Mouse (Mus musculus): ENCODE results near the gene Pitpnm3. TPM values are rescaled to one million over a fixed set of nuclear protein-coding genes. Genes with fewer than 3 reads are reported as not detected.

Gene Pitpnm3
- polyA plus RNA-seq, 1 experiment from 2014 or later, result 0.35 TPM

DNA sequence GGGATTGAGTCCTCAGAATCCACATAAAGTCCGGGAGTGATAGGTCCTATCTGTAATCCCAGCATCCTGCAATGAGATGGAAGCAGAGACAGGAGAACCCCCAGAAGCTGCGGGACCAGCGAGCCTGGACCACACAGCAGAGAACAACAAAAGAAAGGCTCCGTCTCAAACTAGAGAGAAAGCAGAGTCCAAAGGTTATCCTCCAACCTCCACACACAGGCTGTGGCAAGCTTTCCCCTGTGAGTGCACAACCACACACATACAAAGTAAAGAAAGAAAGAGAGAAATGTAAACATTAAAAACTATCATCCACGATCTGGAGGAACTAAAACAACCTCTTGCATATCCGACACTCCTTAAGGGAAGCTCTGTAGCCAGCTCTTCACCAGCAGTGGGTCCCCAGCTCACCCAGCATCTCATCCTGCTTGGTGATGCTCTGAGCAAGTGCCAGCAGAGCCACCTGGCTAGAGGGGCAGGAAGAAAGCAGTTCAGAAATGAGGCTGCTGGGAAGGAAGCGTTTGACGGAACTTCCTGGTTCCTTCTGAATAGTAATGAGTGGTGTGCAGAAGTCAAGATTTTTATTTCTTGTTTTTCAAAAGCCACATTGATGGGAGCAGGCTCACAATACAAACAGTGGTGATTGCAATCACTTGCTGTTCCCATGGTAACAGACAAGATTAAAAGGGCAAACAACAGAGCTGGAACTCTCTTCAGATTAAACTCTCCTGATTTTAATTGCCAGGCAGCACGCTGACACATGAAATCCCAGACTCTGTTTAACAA, 124.4 kb downstream of the Pitpnm3 start:
- Histone ChIP-seq H3K4me2 (ENCODE audit: low read depth, low read length) (no peak overlapping the region), H3K9me3 (ENCODE audit: control insufficient read depth, low read length) (no peaks in the 10 kb centered on the region), H3K4me1 (ENCODE audit: control insufficient read depth, insufficient read depth, low read length) (peaks cover 10% of the 10 kb centered on the region), H3K4me3 (ENCODE audit: low read length) (no peak overlapping the region), H3K9ac (ENCODE audit: low read depth, low read length) (no peak overlapping the region), H3K27me3 (replicated peaks; ENCODE audit: control insufficient read depth, insufficient read depth, low read length) (no peaks in the 10 kb centered on the region), H3K27ac (ENCODE audit: low read length) (no peak overlapping the region), H3K36me3 (ENCODE audit: control insufficient read depth, insufficient read depth, low read length) (no peaks in the 10 kb centered on the region)
- ATAC-seq, result no peak
- WGBS, result 35% methylated on average over 9 of the region's 9 CpGs

DNA sequence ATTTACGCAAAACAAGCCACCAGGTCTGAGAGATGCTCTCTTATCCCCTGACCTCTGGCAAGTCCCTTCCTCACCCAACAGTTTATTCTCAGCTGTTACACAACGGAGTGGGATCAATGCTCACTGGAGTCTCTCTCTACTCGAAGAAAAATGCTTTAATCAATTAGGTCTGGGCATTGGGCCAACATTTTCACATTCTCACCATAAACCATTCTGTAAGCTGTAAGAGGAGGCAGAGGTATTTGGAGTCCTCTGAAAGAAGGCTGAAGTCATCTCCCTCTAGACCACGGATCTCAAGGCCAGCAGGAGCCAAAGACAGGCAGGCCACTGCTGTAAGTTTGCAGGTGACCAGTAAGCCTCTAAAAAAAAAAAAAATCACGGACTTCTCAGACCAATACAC, 125.2 kb downstream of the Pitpnm3 start:
- no peaks in the 10 kb centered on the region for H3K9me3 ChIP-seq (ENCODE audit: control insufficient read depth, low read length)
- no peak for ATAC-seq
- no peak overlapping the region for H3K27ac ChIP-seq (ENCODE audit: low read length)
- no peak overlapping the region for H3K4me3 ChIP-seq (ENCODE audit: low read length)
- H3K4me2 ChIP-seq (ENCODE audit: low read depth, low read length), result no peak overlapping the region
- 18% methylated on average over 5 of the region's 5 CpGs for WGBS
- no peaks in the 10 kb centered on the region for H3K36me3 ChIP-seq (ENCODE audit: control insufficient read depth, insufficient read depth, low read length)
- no peak overlapping the region for H3K9ac ChIP-seq (ENCODE audit: low read depth, low read length)
- H3K27me3 ChIP-seq (replicated peaks; ENCODE audit: control insufficient read depth, insufficient read depth, low read length), result no peaks in the 10 kb centered on the region
- peaks cover 10% of the 10 kb centered on the region for H3K4me1 ChIP-seq (ENCODE audit: control insufficient read depth, insufficient read depth, low read length)

DNA sequence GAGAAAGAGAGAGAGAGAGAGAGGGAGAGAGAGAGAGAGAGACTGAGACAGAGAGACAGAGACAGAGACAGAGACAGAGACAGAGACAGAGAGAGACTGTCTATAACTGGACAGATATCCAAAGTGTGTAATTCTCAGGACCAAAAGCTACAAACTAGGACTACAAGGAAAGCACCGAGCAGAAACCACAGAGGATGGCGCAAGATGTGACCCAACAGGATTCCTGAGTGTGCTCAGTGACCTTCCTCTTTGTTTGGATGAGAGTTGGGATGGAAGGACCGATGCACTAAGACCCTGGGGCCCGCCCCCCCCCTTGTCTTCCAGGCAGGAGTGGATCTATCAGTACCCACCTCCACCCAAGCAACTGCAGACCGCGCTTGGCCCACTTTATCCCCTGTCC, 130.0 kb downstream of the Pitpnm3 start:
- 76% methylated on average over 6 of the region's 6 CpGs for WGBS
- H3K9me3 ChIP-seq (ENCODE audit: control insufficient read depth, low read length), result no peaks in the 10 kb centered on the region
- H3K27ac ChIP-seq (ENCODE audit: low read length), result no peak overlapping the region
- H3K4me2 ChIP-seq (ENCODE audit: low read depth, low read length), result no peak overlapping the region
- H3K4me1 ChIP-seq (ENCODE audit: control insufficient read depth, insufficient read depth, low read length), result peaks cover 3% of the 10 kb centered on the region; the same call in 1 of the 2 replicates
- H3K9ac ChIP-seq (ENCODE audit: low read depth, low read length), result no peak overlapping the region
- H3K4me3 ChIP-seq (ENCODE audit: low read length), result no peak overlapping the region
- H3K36me3 ChIP-seq (ENCODE audit: control insufficient read depth, insufficient read depth, low read length), result no peaks in the 10 kb centered on the region
- ATAC-seq, result no peak
- H3K27me3 ChIP-seq (replicated peaks; ENCODE audit: control insufficient read depth, insufficient read depth, low read length), result no peaks in the 10 kb centered on the region

DNA sequence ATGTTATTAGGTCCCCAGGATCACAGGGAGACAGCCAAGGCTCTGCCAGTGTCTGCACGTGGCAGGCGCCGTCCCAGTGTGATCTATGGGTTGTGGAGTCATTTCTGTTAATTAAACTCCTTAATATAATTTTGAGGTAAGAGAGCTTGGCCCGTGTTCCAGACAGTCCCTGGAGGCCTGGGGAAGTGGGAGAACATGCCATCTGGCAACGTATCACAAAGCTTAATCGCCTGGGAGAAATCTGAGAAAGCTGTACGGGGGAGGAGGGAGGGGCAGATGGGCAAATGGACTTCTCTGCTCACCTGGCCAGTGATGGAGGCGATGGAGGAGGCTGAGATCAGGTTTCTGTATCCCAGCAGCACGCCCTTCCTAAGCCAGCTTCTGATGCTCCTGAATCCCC, 132.4 kb downstream of the Pitpnm3 start:
- H3K9ac ChIP-seq (ENCODE audit: low read depth, low read length), result no peak overlapping the region
- H3K4me3 ChIP-seq (ENCODE audit: low read length), result no peak overlapping the region
- H3K27ac ChIP-seq (ENCODE audit: low read length), result no peak overlapping the region
- H3K9me3 ChIP-seq (ENCODE audit: control insufficient read depth, low read length), result no peaks in the 10 kb centered on the region
- WGBS, result 57% methylated on average over 9 of the region's 9 CpGs
- no peak overlapping the region for H3K4me2 ChIP-seq (ENCODE audit: low read depth, low read length)
- H3K36me3 ChIP-seq (ENCODE audit: control insufficient read depth, insufficient read depth, low read length), result no peaks in the 10 kb centered on the region
- no peaks in the 10 kb centered on the region for H3K27me3 ChIP-seq (replicated peaks; ENCODE audit: control insufficient read depth, insufficient read depth, low read length)
- H3K4me1 ChIP-seq (ENCODE audit: control insufficient read depth, insufficient read depth, low read length), result no peaks in the 10 kb centered on the region
- ATAC-seq, result no peak

DNA sequence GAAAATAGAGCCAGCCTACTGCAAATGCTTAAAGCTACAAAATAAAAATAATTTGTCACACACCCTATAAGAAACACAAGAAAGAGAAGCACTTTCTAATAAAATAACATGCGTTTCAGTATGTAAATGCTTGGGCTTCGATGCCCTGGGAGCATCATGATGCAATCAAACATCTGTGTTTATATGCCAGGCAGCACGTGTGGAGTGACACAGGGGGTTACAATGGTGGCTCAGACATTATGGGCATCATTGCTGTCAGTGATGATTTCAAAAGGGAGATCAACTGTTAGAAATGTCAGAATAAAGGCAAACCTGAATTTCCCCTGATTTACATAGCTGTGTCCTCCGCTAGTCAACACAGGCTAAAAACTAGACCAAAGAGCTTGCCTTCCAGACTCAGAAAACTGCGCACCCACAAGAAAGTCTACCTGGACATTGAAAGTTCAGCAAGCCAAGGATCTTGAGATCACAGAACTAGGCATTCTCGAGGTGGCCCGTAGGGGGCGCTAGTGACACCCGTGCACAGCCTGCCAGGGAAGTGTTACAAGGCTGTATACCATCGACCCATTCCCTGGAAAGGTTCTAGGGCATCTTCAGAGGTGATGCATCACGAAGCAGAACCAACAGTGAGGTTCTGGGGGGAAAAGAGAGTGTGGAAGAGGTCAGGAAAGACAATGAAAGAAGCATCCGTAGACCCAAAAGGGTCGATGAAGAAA, 133.3 kb downstream of the Pitpnm3 start:
- H3K27me3 ChIP-seq (replicated peaks; ENCODE audit: control insufficient read depth, insufficient read depth, low read length), result no peaks in the 10 kb centered on the region
- WGBS, result 50% methylated on average over 13 of the region's 13 CpGs
- H3K27ac ChIP-seq (ENCODE audit: low read length), result no peak overlapping the region
- H3K4me2 ChIP-seq (ENCODE audit: low read depth, low read length), result no peak overlapping the region
- H3K4me1 ChIP-seq (ENCODE audit: control insufficient read depth, insufficient read depth, low read length), result no peaks in the 10 kb centered on the region
- no peak overlapping the region for H3K9ac ChIP-seq (ENCODE audit: low read depth, low read length)
- H3K4me3 ChIP-seq (ENCODE audit: low read length), result no peak overlapping the region
- H3K9me3 ChIP-seq (ENCODE audit: control insufficient read depth, low read length), result no peaks in the 10 kb centered on the region
- ATAC-seq, result no peak
- H3K36me3 ChIP-seq (ENCODE audit: control insufficient read depth, insufficient read depth, low read length), result no peaks in the 10 kb centered on the region

DNA sequence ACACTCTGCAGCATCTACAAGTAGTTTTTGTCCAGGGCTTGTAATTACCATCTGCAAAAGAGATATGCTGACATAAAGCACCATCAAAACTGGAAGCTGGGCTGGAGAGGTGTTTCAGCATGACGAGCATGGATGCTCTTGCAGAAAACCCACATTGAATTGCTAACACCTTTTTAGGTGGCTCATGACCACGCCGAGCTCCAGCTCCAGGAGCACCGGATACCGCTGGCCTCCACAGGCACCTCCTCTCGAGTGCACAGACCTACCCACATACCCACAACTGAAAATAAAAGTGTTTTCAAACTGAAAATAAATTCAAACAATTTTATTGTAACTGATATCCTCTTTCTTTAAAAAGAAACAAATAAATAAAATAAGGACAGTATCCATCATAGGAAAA, 135.4 kb downstream of the Pitpnm3 start:
- 80% methylated on average over 6 of the region's 6 CpGs for WGBS
- H3K36me3 ChIP-seq (ENCODE audit: control insufficient read depth, insufficient read depth, low read length), result no peaks in the 10 kb centered on the region
- H3K4me1 ChIP-seq (ENCODE audit: control insufficient read depth, insufficient read depth, low read length), result peaks cover 5% of the 10 kb centered on the region
- H3K9ac ChIP-seq (ENCODE audit: low read depth, low read length), result no peak overlapping the region
- no peak overlapping the region for H3K4me3 ChIP-seq (ENCODE audit: low read length)
- H3K27ac ChIP-seq (ENCODE audit: low read length), result no peak overlapping the region
- H3K4me2 ChIP-seq (ENCODE audit: low read depth, low read length), result no peak overlapping the region
- no peaks in the 10 kb centered on the region for H3K9me3 ChIP-seq (ENCODE audit: control insufficient read depth, low read length)
- H3K27me3 ChIP-seq (replicated peaks; ENCODE audit: control insufficient read depth, insufficient read depth, low read length), result no peaks in the 10 kb centered on the region
- no peak for ATAC-seq

Other genes with a start within 250 kb of the Pitpnm3 start
- gene Aipl1, start 98.3 kb downstream of the Pitpnm3 start, polyA plus RNA-seq (2015; fragmentation: Nextera tagmentation; extraction: Ambion mirVana), result 0.29 TPM in 2 replicates
- 61.4 and 76.9 TPM in 2 replicates for gene Pimreg, start 93.7 kb downstream of the Pitpnm3 start, polyA plus RNA-seq (2015; fragmentation: Nextera tagmentation; extraction: Ambion mirVana)
- gene Gm43951, start 71.1 kb upstream of the Pitpnm3 start, polyA plus RNA-seq (2015; fragmentation: Nextera tagmentation; extraction: Ambion mirVana), result 0.06 and 0.16 TPM in 2 replicates
- gene 4933427D14Rik, start 71.7 kb upstream of the Pitpnm3 start, polyA plus RNA-seq (2015; fragmentation: Nextera tagmentation; extraction: Ambion mirVana), result 7.9 and 9.5 TPM in 2 replicates
- 423 and 443 TPM in 2 replicates for gene Txndc17, start 71.8 kb upstream of the Pitpnm3 start, polyA plus RNA-seq (2015; fragmentation: Nextera tagmentation; extraction: Ambion mirVana)
- 27.6 and 30.4 TPM in 2 replicates for gene Med31, start 79.8 kb upstream of the Pitpnm3 start, polyA plus RNA-seq (2015; fragmentation: Nextera tagmentation; extraction: Ambion mirVana)
- gene Slc13a5, start 131.4 kb upstream of the Pitpnm3 start, polyA plus RNA-seq (2015; fragmentation: Nextera tagmentation; extraction: Ambion mirVana), result 0.11 and 0.16 TPM in 2 replicates
- gene Xaf1, start 165.9 kb upstream of the Pitpnm3 start, polyA plus RNA-seq (2015; fragmentation: Nextera tagmentation; extraction: Ambion mirVana), result 4.8 and 5.4 TPM in 2 replicates
- gene Fbxo39, start 178.7 kb upstream of the Pitpnm3 start, polyA plus RNA-seq (2015; fragmentation: Nextera tagmentation; extraction: Ambion mirVana), result not detected in 2 replicates
- gene Tekt1, start 226.7 kb upstream of the Pitpnm3 start, polyA plus RNA-seq (2015; fragmentation: Nextera tagmentation; extraction: Ambion mirVana), result 0.16 and 0.26 TPM in 2 replicates